Mouse (Mus musculus) cerebellum, adult 9-11 months (tissue): Measurements from ENCODE around the gene Iqck.

ENCODE experiments used
- DNase-seq: peaks from one replicate; pipeline ENCODE4 v3.0.0; 2022

Gene Iqck

DNA sequence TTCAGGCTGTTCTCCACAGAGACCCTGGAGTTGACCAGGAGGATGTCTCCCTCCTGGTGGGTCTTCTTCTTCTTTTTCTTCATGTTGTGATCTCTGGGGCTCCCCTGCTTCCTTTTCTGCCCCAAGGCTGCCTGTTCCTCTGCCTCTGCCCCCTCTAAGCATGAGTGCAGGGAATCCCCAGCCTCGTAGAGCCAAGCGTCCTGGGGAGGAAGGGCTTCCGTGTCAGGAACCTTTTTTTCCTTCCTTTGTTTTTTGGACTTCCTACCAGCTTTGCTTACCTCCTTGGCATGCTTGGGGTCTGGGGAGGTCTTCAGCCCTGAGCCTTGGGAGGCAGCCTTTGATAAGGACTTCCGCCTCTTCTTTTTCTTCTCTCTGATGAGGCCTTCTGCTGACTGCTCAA is 2.9 kb upstream of the Iqck start:
- no peak for DNase-seq

GRCm38 (mm10) chr7:118854606-118855005 is 946 bp upstream of the Iqck start:
- DNase-seq = no peak

- DNase-seq = no peak
Measured at GRCm38 (mm10) chr7:118855877-118856304, 339 bp downstream of the Iqck start, which contains the start of gene Knop1. Knop1 (minus strand) TSS chr7:118856254.

DNA sequence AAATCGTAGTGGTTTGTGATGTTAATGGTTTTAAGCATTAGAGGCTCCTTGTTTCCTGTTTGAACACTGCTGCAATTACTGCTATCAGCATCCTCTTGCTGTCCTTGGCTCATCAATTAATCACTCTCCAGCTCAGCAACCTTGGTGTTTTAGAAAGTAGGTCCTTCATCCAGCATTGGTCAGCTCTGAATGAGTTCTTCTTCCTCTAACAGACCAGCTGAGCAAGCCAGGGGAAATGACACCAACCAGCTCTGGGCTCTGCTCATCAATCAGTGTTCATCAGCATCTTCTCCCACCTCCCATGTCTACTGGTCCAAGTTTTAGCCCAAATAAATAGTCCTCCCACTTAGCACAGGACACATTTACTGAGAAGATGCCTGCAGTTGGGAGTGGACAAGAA is 3.1 kb downstream of the Iqck start:
- no peak for DNase-seq

DNA sequence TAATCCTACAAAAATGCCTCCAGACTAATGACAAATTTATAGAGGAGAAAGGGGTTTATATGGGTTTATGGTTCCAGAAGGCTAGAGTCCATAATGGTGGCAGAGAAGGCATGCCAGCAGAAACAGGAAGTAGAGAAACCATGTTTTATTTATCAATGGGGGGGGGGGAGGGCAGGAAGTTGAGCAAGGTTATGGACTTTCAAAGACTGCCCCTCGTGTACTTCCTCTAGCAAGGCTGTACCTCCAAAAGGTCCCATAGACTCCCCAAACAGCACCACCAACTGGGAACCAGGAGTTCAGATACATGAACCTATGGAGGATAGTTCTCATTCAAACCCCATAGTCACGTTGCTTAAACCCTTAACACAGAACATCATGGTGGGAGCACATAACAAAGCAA is 9.8 kb downstream of the Iqck start:
- no peak for DNase-seq

GRCm38 (mm10) chr7:118879466-118880029 is 24.0 kb downstream of the Iqck start:
- no peak for DNase-seq

DNA sequence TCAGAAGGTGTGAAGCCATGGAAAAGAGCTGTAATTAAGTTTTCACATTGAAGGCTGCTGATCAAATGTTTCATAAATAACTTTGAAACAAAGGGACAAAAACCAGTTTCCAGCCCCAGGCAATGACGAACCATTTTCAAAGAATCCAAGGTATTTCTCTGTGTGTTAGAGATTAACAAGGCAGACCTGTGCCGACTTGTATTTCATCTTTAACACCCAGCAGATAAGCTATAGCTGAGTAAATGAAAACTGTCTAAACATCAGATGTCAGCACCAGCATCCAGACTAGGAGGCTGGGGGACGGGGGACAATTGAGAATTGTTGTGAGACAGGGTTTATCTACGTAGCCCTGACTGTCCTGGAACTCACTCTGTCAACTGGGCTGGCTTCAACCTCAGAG is 28.4 kb downstream of the Iqck start:
- DNase-seq = no peak

DNA sequence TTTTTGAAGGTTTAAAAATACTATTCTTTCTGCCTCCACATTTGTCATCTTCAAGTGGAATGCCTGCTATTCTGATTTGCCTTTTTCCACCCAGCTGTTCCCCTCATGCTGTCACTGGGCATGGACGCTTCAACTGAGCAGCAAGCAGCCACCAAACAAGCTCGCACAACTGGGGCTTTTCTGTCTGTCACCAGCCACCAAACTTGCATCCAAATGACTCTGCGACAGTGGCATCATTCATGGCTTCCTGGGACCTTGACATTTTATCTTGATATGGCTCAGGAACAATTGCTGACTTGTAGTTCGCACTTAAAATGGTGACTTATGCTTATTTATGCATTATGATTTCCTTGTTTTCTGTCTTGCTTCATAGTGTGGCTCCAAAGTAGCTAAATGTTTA is 29.4 kb downstream of the Iqck start:
- DNase-seq = no peak

DNA sequence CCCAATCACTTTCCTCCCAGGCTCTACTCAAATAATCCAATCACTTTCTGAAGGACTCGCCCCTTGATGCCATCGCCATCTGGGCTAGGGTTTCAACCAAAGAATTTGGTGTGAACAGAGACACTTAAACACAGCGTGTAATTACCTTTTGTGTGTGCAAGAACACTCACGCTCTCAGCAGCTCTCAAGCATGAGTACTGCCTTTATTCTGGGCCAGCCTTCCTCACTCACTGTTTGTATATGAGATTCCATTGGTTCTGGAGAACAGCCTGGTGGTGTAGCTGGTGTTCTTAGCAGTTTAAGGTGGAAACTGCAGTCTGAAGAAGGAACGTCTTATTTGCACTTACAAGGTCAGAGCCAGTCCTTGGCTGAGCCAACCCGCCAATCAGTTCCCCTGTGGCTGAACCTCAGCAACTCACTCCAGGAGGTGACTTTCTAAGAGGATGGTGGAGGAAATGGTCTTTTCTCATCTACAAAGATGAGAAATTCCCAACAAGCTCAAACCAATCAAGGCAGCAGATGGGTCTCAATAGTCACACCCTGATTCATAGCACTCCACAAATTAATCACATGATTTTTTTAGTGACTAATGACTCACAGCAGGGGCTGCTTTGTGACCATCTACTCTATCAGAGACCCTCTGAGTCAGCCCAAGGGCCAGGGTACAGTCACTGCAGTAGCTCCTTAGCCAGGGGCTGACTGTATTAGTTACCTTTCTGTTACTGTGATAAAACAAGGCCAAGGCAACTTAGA is 31.9 kb downstream of the Iqck start:
- no peak for DNase-seq

- no peak for DNase-seq
Measured at GRCm38 (mm10) chr7:118889046-118889680, 33.6 kb downstream of the Iqck start.

- DNase-seq = no peak
Measured at GRCm38 (mm10) chr7:118895469-118896450, 40.2 kb downstream of the Iqck start.

GRCm38 (mm10) chr7:118898063-118898462 is 42.5 kb downstream of the Iqck start:
- no peak for DNase-seq

DNA sequence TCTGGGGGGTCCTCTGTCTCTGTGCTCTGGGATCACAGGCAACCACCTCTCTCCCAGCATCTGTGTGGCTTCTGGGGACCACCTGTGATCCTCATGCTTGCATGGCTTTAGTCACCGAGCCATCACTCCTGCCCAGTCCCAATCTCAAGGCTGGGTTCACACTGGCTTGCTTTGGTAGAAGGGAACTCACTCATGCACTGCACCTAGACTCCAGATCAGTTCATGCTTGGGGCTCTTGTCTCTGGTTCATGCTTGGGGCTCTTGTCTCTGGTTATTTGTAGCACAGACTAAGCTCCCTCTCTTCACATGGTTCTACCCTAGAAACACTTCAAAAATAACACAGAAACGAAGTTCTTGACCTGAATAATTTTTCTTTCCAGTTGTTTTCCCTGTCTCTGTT is 44.5 kb downstream of the Iqck start:
- no peak for DNase-seq

GRCm38 (mm10) chr7:118902944-118903343 is 47.4 kb downstream of the Iqck start:
- no peak for DNase-seq

- no peak for DNase-seq
Measured at GRCm38 (mm10) chr7:118903879-118904278, 48.3 kb downstream of the Iqck start.

DNA sequence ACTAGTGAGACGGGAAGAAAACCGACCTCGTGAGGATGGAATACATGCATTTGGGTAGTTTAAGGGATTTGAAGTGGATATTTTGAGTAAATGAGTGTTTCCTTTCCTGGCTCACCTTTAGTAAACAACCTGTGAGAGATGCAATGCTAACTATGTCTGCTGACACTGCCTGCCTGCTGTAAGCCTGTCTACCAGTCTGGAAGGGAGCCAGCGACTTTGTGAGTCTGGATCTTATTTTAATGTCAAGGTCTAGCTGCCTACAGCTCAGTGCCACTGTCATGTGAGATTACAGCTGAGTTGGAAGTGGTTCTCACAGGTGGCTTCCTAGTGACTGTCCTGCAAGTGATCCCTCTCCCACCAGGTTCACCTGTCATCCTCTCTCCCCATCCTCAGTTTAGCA is 49.0 kb downstream of the Iqck start:
- no peak for DNase-seq

GRCm38 (mm10) chr7:118908961-118909515 is 53.5 kb downstream of the Iqck start:
- DNase-seq = no peak

GRCm38 (mm10) chr7:118910464-118910863 is 54.9 kb downstream of the Iqck start:
- DNase-seq = no peak

GRCm38 (mm10) chr7:118911170-118911569 is 55.6 kb downstream of the Iqck start:
- DNase-seq = no peak

- no peak for DNase-seq
Measured at GRCm38 (mm10) chr7:118911571-118911970, 56.0 kb downstream of the Iqck start.

DNA sequence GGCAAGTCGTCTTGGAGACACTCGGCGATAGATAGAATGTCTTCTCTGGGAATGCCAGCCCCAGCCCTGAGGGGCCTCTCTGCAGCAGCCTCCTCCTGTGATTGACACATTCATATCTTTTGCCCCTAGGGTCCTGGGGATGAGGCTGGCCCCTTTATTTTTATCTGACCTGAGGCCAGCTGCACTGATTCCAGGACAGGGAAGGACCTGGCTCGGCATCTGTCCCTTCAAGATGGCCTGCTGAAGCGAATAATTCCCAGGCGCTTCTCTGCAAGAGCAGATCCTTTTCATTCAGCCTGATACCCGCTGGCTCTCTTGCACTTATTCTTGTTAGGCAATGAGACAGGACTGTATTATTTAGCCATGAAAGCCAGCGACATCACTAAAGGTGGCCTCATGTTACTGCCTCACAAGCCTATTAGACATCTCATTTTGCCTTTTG is 56.5 kb downstream of the Iqck start:
- peak; percentile 22 for DNase-seq

DNA sequence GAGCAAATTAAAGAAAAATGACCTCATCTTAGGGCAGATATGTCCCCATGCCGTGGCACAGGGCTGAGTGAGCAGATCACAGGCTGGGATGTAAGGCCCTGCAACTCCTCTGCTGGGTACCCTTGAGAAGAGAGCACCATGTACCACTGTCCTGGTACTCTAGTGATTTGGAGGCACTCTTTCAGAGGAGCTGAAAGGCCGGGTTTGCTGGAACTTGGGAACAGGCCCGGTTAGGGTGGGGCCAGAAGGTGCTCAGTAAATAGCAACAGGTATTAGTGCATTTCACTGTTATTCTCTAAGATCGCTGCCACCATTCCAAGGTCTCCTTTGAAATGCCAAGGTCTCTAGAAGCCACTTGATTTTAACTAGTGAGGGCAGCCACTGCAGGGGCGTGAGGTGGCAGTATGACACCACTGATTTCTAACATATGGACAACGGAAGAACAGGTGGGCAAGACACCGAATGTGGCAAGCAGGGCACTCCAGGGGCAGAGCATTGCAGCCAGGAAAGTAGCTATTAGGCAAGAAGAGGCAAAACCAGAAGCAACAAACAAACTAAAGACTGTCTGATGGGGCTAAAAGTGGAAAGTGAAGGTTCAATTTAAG is 59.1 kb downstream of the Iqck start:
- peak; percentile 44 for DNase-seq
